Mouse (Mus musculus) spleen, adult 2 months (tissue): ENCODE data around the gene Wiz. TPM values are rescaled to one million over a fixed set of nuclear protein-coding genes. Genes with fewer than 3 reads are reported as not detected.

Experiments used
- DNase-seq, 2 experiments: peaks; one replicate each; pipeline versions ENCODE4 v3.0.0 to v3.0.0-alpha.2; 2012 to 2021; ENCODE audit warnings: low spot score in 2 of 2, low read depth in 1 of 2
- H3K27ac ChIP-seq: fragments of 200-500 bp; 2 replicates; pipeline ENCODE4 v1.5.1; 2012; ENCODE audit warnings: low read length, inconsistent platforms; ENCODE audit not compliant: insufficient read depth
- H3K27me3 ChIP-seq: fragments of 200-500 bp; 2 replicates; pipeline ENCODE4 v1.6.1; 2012; ENCODE audit warnings: mild to moderate bottlenecking, moderate library complexity, low read length, inconsistent platforms; ENCODE audit not compliant: control insufficient read depth, insufficient read depth
- H3K36me3 ChIP-seq: fragments of 200-500 bp; 2 replicates; pipeline ENCODE4 v1.6.1; 2012; ENCODE audit warnings: mild to moderate bottlenecking, low read length, inconsistent platforms; ENCODE audit not compliant: control insufficient read depth, insufficient read depth
- H3K4me1 ChIP-seq: fragments of 200-500 bp; 2 replicates; pipeline ENCODE4 v1.6.1; 2011; ENCODE audit warnings: inconsistent platforms; ENCODE audit not compliant: control insufficient read depth, insufficient read depth, insufficient read length
- H3K4me3 ChIP-seq: fragments of 200-500 bp; 2 replicates; pipeline ENCODE4 v1.5.1; 2011; ENCODE audit warnings: mild to moderate bottlenecking, inconsistent platforms; ENCODE audit not compliant: insufficient read depth, insufficient read length; ENCODE audit errors: extremely low read depth
- CTCF ChIP-seq: fragments of 200-500 bp; IDR thresholded peaks from 2 replicates; pipeline ENCODE4 v1.5.1; 2011; ENCODE audit warnings: mild to moderate bottlenecking, inconsistent platforms; ENCODE audit not compliant: insufficient read depth, insufficient read length, insufficient replicate concordance; ENCODE audit errors: extremely low read depth
- POLR2A ChIP-seq: fragments of 200-500 bp; IDR thresholded peaks from 2 replicates; pipeline ENCODE4 v1.6.1; 2011; ENCODE audit warnings: low read depth, low read length, inconsistent platforms
- WGBS: fragments of 180-500 bp; shearing (Covaris S2); methylation state at CpG from one replicate; pipeline ENCODE4 v1.1.7; 2018; 5-methylcytosine and 5-hydroxymethylcytosine counted together
- polyA plus RNA-seq: library from polyadenylated mRNA; depleted of rRNA; stranded (reverse); fragments of >200 nt; gene quantifications from 2 replicates; pipeline ENCODE4 v1.2.3, GENCODE M21; 2012; rRNA removed

Wiz gene
- polyA plus RNA-seq, result 22.4 and 29.4 TPM in 2 replicates

GRCm38 (mm10) chr17:32389101-32389659 is at the start of gene Wiz:
Gene Wiz (minus strand): TSS chr17:32389439.
- H3K27me3 ChIP-seq, result no peaks in the 10 kb centered on the region
- 0% methylated on average over 28 of the region's 44 CpGs for WGBS
- no peak for TF ChIP-seq POLR2A
- H3K27ac ChIP-seq, result peak within 1 kb of the TSS; percentile 95
- peaks cover 5% of the 10 kb centered on the region for H3K4me1 ChIP-seq
- peak; percentile 79 to 89 for DNase-seq
- H3K4me3 ChIP-seq, result peak within 1 kb of the TSS; percentile 86
- H3K36me3 ChIP-seq, result peaks cover 23% of the 10 kb centered on the region

- no peak overlapping the region for H3K27ac ChIP-seq
- H3K4me1 ChIP-seq, result no peaks in the 10 kb centered on the region
- no peak overlapping the region for H3K4me3 ChIP-seq
- WGBS, result 94% methylated on average over 4 of the region's 4 CpGs
- no peaks in the 10 kb centered on the region for H3K27me3 ChIP-seq
- H3K36me3 ChIP-seq, result no peaks in the 10 kb centered on the region
- DNase-seq, result no peak
- TF ChIP-seq POLR2A (no peak), CTCF (no peak)
These were observed 47.9 kb upstream of the Wiz start for GRCm38 (mm10) chr17:32437106-32437505.

- H3K27me3 ChIP-seq, result no peaks in the 10 kb centered on the region
- 74% methylated on average over 5 of the region's 5 CpGs for WGBS
- H3K36me3 ChIP-seq, result no peaks in the 10 kb centered on the region
- TF ChIP-seq CTCF (no peak), POLR2A (no peak)
- no peak for DNase-seq
- H3K4me1 ChIP-seq, result no peaks in the 10 kb centered on the region
- no peak overlapping the region for H3K4me3 ChIP-seq
- H3K27ac ChIP-seq, result no peak overlapping the region
These were observed 45.9 kb upstream of the Wiz start for GRCm38 (mm10) chr17:32435151-32435550.

GRCm38 (mm10) chr17:32434324-32434723 is 45.1 kb upstream of the Wiz start:
- Histone ChIP-seq H3K4me1 (no peaks in the 10 kb centered on the region), H3K4me3 (no peak overlapping the region), H3K36me3 (no peaks in the 10 kb centered on the region), H3K27ac (no peak overlapping the region), H3K27me3 (no peaks in the 10 kb centered on the region)
- TF ChIP-seq POLR2A (no peak), CTCF (no peak)
- 61% methylated on average over 4 of the region's 4 CpGs for WGBS
- DNase-seq, result no peak

- Histone ChIP-seq H3K4me1 (no peaks in the 10 kb centered on the region), H3K4me3 (no peak overlapping the region), H3K27me3 (no peaks in the 10 kb centered on the region), H3K36me3 (no peaks in the 10 kb centered on the region), H3K27ac (no peak overlapping the region)
- peak; percentile 18; the same call in 1 of the 2 replicates for TF ChIP-seq CTCF
- no peak for TF ChIP-seq POLR2A
- peak in 1 of 2 experiments; percentile 35 for DNase-seq
- WGBS, result 48% methylated on average over 3 of the region's 3 CpGs
These were observed 42.7 kb upstream of the Wiz start for GRCm38 (mm10) chr17:32431972-32432371.

GRCm38 (mm10) chr17:32426610-32427009 is 37.4 kb upstream of the Wiz start:
- DNase-seq, result no peak
- TF ChIP-seq POLR2A (no peak), CTCF (no peak)
- no peaks in the 10 kb centered on the region for H3K27me3 ChIP-seq
- H3K36me3 ChIP-seq, result no peaks in the 10 kb centered on the region
- H3K4me1 ChIP-seq, result peaks cover 6% of the 10 kb centered on the region; the same call in 1 of the 2 replicates
- H3K27ac ChIP-seq, result no peak overlapping the region
- H3K4me3 ChIP-seq, result no peak overlapping the region

GRCm38 (mm10) chr17:32424034-32424433 is 34.8 kb upstream of the Wiz start, which contains the start of gene Pglyrp2:
Gene Pglyrp2 (minus strand): TSS chr17:32424167.
- Histone ChIP-seq H3K36me3 (no peaks in the 10 kb centered on the region; the same call in 1 of the 2 replicates), H3K4me1 (peaks cover 10% of the 10 kb centered on the region; the same call in 1 of the 2 replicates), H3K4me3 (peak within 1 kb of the TSS; percentile 52), H3K27me3 (no peaks in the 10 kb centered on the region), H3K27ac (peak within 1 kb of the TSS; percentile 70)
- WGBS, result 15% methylated on average over 2 of the region's 2 CpGs
- DNase-seq, result peak; percentile 32 to 74
- TF ChIP-seq POLR2A, result peak; percentile 20; the same call in 1 of the 2 replicates
- TF ChIP-seq CTCF, result no peak
